Mouse (Mus musculus) limb, embryonic 11.5 days (tissue): ENCODE measurements around the gene Sptbn2. TPM values are rescaled to one million over a fixed set of nuclear protein-coding genes. Genes with fewer than 3 reads are reported as not detected.
"Not testable (repeated sequence)": the region's sequence is repeated elsewhere in the genome, so short reads cannot be mapped to it uniquely, and the experiment has no call there.

ENCODE experiments used
- ATAC-seq: fragments of 200-750 bp; cut with Nextera tagmentation; 2 replicates; pipeline ENCODE4 v1.8.0; 2017; ENCODE audit warnings: low read depth; ENCODE audit not compliant: insufficient number of reproducible peaks, low FRiP score, low TSS enrichment
- DNase-seq: peaks from one replicate; pipeline ENCODE4 v3.0.0-alpha.2; 2015; ENCODE audit warnings: low spot score
- H3K27ac ChIP-seq: fragments of 300-500 bp; sonication (generic); replicated peaks from 2 replicates; pipeline ENCODE4 v1.5.1; 2014; ENCODE audit warnings: low read depth, mild to moderate bottlenecking, low read length
- H3K27me3 ChIP-seq: fragments of 300-500 bp; sonication (generic); 2 replicates; pipeline ENCODE4 v1.6.1; 2014; ENCODE audit warnings: mild to moderate bottlenecking, low read length, mixed read lengths; ENCODE audit not compliant: control insufficient read depth, insufficient read depth
- H3K36me3 ChIP-seq: fragments of 300-500 bp; sonication (generic); 2 replicates; pipeline ENCODE4 v1.6.1; 2014; ENCODE audit warnings: mild to moderate bottlenecking, low read length, moderate library complexity, mixed read lengths; ENCODE audit not compliant: control insufficient read depth, insufficient read depth
- H3K4me1 ChIP-seq: fragments of 300-500 bp; sonication (generic); 2 replicates; pipeline ENCODE4 v1.6.1; 2014; ENCODE audit warnings: low read length, mixed read lengths; ENCODE audit not compliant: control insufficient read depth, insufficient read depth
- H3K4me2 ChIP-seq: fragments of 300-500 bp; sonication (generic); 2 replicates; pipeline ENCODE4 v1.6.1; 2014; ENCODE audit warnings: low read depth, mild to moderate bottlenecking, moderate library complexity; ENCODE audit not compliant: severe bottlenecking
- H3K4me3 ChIP-seq: fragments of 300-500 bp; sonication (generic); 2 replicates; pipeline ENCODE4 v1.5.1; 2014; ENCODE audit warnings: low read depth, low read length
- H3K9ac ChIP-seq: fragments of 300-500 bp; sonication (generic); 2 replicates; pipeline ENCODE4 v1.6.1; 2014; ENCODE audit warnings: mild to moderate bottlenecking, low read length
- H3K9me3 ChIP-seq: fragments of 300-500 bp; sonication (generic); 2 replicates; pipeline ENCODE4 v1.6.1; 2016; ENCODE audit warnings: low read length; ENCODE audit not compliant: control insufficient read depth
- WGBS: fragments of 180-500 bp; shearing (Covaris S2); extraction: QIAGEN DNeasy Blood & Tissue Kit; methylation state at CpG from one replicate; pipeline ENCODE4 v1.1.7; 2014; 5-methylcytosine and 5-hydroxymethylcytosine counted together
- polyA plus RNA-seq: library from polyadenylated mRNA; unstranded; fragments of >200 nt; fragmentation: Nextera tagmentation; extraction: Ambion mirVana; gene quantifications from 2 replicates; pipeline ENCODE4 v1.2.1, GENCODE M21; 2014

Gene Sptbn2
- polyA plus RNA-seq, 1 experiment from 2014 or later: 2.1 TPM

DNA sequence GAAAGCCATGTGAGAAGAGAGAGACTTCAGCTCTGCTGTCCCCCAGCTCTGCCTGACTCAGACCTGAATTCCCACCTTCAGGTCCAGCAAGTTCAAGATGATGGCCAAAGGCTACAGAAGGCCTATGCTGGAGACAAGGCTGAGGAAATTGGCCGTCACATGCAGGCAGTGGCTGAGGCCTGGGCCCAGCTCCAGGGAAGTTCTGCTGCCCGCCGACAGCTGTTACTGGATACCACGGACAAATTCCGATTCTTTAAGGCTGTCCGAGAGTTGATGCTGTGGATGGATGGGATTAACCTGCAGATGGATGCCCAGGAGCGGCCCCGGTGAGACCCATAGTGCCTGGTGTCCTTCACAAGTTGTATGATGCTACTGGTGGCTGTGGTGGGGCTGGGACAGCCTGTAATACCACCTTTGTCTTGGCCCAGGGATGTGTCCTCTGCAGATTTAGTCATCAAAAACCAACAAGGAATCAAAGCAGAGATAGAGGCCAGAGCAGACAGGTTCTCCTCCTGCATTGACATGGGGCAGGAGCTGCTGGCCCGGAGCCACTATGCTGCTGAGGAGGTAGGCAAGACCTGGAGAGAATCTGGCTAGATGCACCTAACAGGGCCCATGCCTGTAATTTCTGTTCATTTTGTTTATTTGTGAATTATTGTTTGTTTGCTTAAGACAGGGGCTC, 36.8 kb downstream of the Sptbn2 start:
- no peak for ATAC-seq
- Histone ChIP-seq H3K36me3 (no peaks in the 10 kb centered on the region), H3K27me3 (no peaks in the 10 kb centered on the region), H3K4me1 (no peaks in the 10 kb centered on the region), H3K9me3 (no peaks in the 10 kb centered on the region), H3K27ac (no peak overlapping the region), H3K4me2 (no peak overlapping the region), H3K4me3 (no peak overlapping the region), H3K9ac (no peak overlapping the region)
- WGBS: 94% methylated on average over 9 of the region's 9 CpGs
- no peak for DNase-seq

DNA sequence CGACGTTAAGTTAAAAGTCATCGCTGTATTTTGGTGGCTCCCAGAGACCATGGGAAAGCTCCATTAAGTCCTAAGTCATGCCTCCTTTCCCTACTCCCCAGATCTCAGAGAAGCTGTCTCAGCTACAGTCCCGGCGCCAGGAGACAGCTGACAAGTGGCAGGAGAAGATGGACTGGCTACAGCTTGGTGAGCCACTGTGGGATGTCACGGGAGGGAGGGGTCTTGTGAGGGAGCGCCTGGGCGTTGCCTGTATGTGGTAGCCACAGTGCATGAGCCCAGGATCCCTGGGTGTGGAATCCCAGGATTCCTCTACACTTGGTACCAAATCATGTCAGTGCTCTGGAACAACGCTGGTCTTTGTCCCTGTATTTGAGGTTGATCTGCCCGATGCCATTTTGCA, 37.5 kb downstream of the Sptbn2 start:
- Histone ChIP-seq H3K27ac (no peak overlapping the region), H3K4me2 (no peak overlapping the region), H3K36me3 (no peaks in the 10 kb centered on the region), H3K4me3 (no peak overlapping the region), H3K9ac (no peak overlapping the region), H3K4me1 (no peaks in the 10 kb centered on the region), H3K9me3 (no peaks in the 10 kb centered on the region), H3K27me3 (no peaks in the 10 kb centered on the region)
- no peak for ATAC-seq
- WGBS: 82% methylated on average over 10 of the region's 10 CpGs
- no peak for DNase-seq

GRCm38 (mm10) chr19:4749975-4750374, 39.0 kb downstream of the Sptbn2 start:
- Histone ChIP-seq H3K27ac (no peak overlapping the region), H3K4me3 (no peak overlapping the region), H3K36me3 (no peaks in the 10 kb centered on the region), H3K9me3 (no peaks in the 10 kb centered on the region), H3K9ac (no peak overlapping the region), H3K4me1 (no peaks in the 10 kb centered on the region), H3K27me3 (no peaks in the 10 kb centered on the region), H3K4me2 (no peak overlapping the region)
- no peak for ATAC-seq
- 88% methylated on average over 6 of the region's 6 CpGs for WGBS
- DNase-seq: no peak

DNA sequence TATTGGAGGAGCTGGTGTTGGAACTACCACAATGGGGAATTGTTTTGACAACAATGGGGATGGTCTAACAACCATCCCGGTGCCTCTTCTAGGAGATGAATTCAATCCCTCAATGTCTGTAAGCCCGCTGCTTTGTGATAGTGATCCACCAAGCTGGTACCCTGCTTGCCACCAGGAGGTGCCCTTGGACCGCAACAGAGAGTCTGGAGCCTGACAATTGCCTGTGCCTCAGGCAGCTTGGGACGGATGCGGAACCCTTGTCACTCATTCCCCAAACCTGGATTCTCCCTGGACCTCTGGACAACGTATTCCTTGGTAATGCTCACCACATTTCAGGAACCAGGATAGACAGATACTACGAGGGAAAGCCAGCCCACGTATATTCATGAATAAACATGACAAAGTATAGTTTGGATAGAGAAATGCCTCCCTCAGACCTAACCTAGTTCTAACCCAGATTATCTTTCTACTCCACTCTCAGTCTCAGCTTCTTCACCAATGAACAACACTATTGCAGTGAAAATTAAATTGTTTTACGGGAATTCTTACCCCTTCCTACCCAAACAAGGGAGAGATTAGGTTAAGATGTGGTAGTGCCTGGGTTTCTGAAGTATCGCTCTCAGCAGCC, 44.7 kb downstream of the Sptbn2 start:
- H3K4me2 ChIP-seq: peak overlapping the region; percentile 72
- DNase-seq: peak; percentile 90
- under 1% methylated on average over 10 of the region's 10 CpGs for WGBS
- peak overlapping the region; percentile 50 for H3K4me3 ChIP-seq
- peaks cover 4% of the 10 kb centered on the region; the same call in 1 of the 2 replicates for H3K36me3 ChIP-seq
- 0 out of 2 replicates have a peak overlapping the region, but pooled peaks have one; percentile 16 for H3K27ac ChIP-seq
- 0 out of 2 replicates have a peak, but pooled peaks have one; percentile 40 for ATAC-seq
- H3K27me3 ChIP-seq: no peaks in the 10 kb centered on the region
- no peaks in the 10 kb centered on the region for H3K9me3 ChIP-seq
- H3K4me1 ChIP-seq: peaks cover 10% of the 10 kb centered on the region
- H3K9ac ChIP-seq: peak overlapping the region; percentile 61

GRCm38 (mm10) chr19:4756193-4756911, 45.4 kb downstream of the Sptbn2 start, which contains the start of gene Rbm4b:
Gene Rbm4b (plus strand): TSS chr19:4756497.
- Histone ChIP-seq H3K9me3 (no peaks in the 10 kb centered on the region), H3K27me3 (no peaks in the 10 kb centered on the region), H3K4me2 (peak within 1 kb of the TSS; percentile 80), H3K36me3 (peaks cover 4% of the 10 kb centered on the region; the same call in 1 of the 2 replicates), H3K4me3 (peak within 1 kb of the TSS; percentile 50), H3K27ac (peak within 1 kb of the TSS; percentile 73), H3K9ac (peak within 1 kb of the TSS; percentile 77), H3K4me1 (peaks cover 10% of the 10 kb centered on the region)
- DNase-seq (peak; percentile 99), ATAC-seq (peak; percentile 98)
- under 1% methylated on average over 65 of the region's 65 CpGs for WGBS

DNA sequence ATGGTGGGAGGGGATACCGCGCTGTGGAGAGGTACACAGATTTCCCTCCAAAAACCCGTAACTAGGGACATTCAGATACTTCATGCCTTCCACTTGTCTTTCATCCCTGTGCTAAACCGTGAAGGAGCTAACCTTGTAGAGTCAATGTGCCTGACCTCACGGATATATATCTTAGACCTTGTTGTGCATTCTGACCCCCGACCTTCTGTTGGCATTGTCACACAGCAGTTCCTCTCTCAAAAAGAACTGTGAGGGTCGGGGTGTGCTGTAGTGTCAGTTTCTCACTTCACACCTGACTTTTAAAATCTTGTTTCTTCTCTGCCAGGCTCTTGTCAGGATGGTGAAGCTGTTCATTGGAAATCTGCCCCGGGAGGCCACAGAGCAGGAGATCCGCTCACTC, 46.0 kb downstream of the Sptbn2 start:
- WGBS: 8% methylated on average over 9 of the region's 9 CpGs

GRCm38 (mm10) chr19:4760544-4760943, 49.6 kb downstream of the Sptbn2 start:
- H3K4me3 ChIP-seq, H3K27me3 ChIP-seq, H3K9ac ChIP-seq, H3K4me1 ChIP-seq, H3K4me2 ChIP-seq, H3K9me3 ChIP-seq, DNase-seq, H3K27ac ChIP-seq, ATAC-seq: not testable (repeated sequence)
- H3K36me3 ChIP-seq: peaks cover 21% of the 10 kb centered on the region
- WGBS: 88% methylated on average over 8 of the region's 8 CpGs

More for the DNA sequence above, 46.0 kb downstream of the Sptbn2 start:
- ATAC-seq: peak; percentile 7; the same call in 1 of the 2 replicates
- H3K9ac ChIP-seq: peak overlapping the region; percentile 77
- DNase-seq: no peak
- H3K36me3 ChIP-seq: peaks cover 4% of the 10 kb centered on the region; the same call in 1 of the 2 replicates
- H3K4me3 ChIP-seq: peak overlapping the region; percentile 50
- no peaks in the 10 kb centered on the region for H3K9me3 ChIP-seq
- peaks cover 10% of the 10 kb centered on the region for H3K4me1 ChIP-seq
- no peaks in the 10 kb centered on the region for H3K27me3 ChIP-seq
- peak overlapping the region; percentile 73 for H3K27ac ChIP-seq
- peak overlapping the region; percentile 80 for H3K4me2 ChIP-seq

GRCm38 (mm10) chr19:4762876-4763275, 51.9 kb downstream of the Sptbn2 start:
- DNase-seq (no peak), ATAC-seq (no peak)
- no peak overlapping the region for H3K9ac ChIP-seq
- H3K4me1 ChIP-seq: peaks cover 5% of the 10 kb centered on the region
- H3K9me3 ChIP-seq: no peaks in the 10 kb centered on the region
- no peak overlapping the region for H3K4me2 ChIP-seq
- 78% methylated on average over 1 of the region's 1 CpGs for WGBS
- H3K36me3 ChIP-seq: peaks cover 28% of the 10 kb centered on the region
- no peaks in the 10 kb centered on the region for H3K27me3 ChIP-seq
- H3K4me3 ChIP-seq: no peak overlapping the region
- no peak overlapping the region for H3K27ac ChIP-seq
